Mouse (Mus musculus) kidney, adult 11 months (tissue): ENCODE measurements at regions not wholly inside any gene's neighbourhood (a gene's known extent, or its start where the extent isn't known, plus 50 kb on each side); places are given as distances from the start of the nearest gene placed in this dataset.
A peak's percentile ranks its signal among the peaks of the same experiment; 100 is the strongest.

Experiments used
- DNase-seq: peaks from one replicate; pipeline ENCODE4 v3.0.0; 2022

DNA sequence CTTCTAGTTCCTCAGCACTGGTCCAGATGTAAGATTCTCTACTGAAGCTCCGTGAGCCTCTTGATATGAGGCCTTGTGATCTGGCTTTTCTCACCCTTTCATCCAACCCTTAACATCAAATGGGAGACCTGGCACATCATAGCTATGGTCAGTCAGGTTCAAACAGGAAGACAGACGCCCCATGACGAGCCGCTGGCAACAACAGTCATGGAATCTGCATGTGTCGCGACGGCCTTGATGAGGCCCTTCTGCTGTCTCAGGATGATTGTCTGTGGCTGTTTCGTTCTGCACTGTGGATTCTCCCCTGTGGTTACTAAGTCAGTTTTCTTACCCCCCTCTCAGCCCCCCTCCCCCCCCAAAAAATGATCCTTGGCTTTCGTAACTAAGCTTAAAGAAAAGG is 144.9 kb downstream of the Ndfip2 start:
- no peak for DNase-seq

DNA sequence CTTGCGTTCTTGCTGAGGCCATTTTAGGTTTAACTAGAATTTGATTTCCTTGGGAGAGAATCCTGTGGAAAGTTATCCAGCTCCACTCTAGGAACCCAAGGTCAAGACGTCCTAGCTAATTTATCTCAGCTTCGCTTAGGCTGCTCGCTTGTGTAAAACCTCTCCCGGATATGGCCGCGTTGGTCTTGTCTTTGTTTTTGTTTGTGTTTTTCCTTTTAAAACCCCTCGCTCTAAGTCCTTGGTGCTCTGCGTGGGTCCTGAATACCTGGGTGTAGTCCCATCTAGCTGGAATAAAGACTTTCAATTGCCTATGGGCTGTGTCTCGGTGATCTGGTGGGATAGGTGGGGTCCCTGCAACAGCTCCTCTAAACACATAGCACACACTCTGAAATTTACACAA is 144.2 kb downstream of the Ndfip2 start:
- no peak for DNase-seq

DNA sequence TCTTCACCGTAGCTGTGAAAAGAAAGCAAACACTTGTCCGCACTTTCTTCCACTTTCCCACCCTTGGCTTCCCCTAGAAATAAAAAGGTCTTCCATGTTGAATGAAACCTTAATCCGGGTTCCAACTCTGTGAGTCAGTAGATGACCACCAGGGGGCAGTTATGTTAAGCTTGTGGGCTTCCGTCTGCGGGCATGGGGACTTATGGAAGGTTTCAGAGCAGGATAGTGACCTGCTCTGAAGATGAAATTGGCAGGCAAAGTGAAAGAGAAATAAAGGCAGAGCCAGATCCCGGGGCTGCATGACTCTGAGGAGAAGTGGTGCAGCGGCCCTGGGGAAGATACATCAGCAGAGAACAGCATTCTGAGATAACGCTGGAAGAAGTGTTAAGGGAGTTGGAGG is 139.1 kb downstream of the Ndfip2 start:
- peak; percentile 47 for DNase-seq

DNA sequence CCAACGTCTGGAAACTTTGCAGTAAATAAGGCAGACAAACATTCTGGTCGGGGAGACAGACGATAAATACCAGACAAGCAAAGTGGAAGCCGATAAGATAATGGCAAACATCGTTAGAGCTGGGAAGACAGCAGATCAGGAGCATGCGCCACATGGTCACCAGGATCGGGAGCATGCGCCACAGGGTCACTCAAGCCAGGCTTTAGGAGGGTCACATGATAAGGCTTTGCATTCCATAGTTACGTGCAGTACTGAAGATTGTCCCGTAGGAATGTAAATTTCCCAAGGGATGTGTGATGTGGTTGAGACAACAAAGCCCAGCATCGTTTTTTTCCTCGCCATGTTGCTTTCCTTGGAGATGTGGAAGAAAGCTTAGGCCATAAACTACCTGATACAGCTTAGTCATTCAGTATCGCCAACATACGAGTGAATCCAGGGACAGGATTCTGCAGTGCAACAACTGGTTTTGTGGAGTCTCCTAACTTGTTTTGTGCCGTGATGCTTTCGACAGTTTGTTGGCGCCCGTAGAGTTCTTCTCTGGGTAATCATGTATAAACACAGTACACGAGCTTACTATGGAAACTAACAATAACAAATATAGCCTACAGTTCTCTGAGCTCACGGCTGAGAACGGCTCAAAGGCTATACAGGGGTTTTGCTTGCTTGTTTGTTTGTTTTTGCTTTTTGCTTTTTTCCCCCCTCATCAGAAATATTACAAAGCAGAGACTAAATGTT is 133.9 kb downstream of the Ndfip2 start:
- DNase-seq = no peak

DNA sequence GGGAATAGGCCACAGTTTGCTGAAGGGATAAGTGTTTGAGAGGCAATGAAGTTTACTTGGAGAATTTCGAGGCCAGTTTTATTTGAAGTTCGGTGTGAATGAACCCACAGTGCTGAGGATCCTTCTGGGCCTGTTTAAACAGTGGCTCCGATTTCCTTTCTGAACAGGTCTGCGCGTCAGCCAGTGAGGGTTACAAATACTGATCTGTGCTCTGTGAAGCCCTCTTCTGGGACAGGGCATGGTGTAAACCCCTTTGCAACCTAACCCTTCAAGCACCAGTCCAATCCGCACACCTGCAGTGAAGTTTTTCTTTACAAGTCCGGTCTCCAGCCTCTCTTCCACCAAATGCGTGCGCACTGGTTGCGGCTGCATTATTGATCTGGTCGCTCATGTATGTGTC is 133.1 kb downstream of the Ndfip2 start:
- no peak for DNase-seq

DNA sequence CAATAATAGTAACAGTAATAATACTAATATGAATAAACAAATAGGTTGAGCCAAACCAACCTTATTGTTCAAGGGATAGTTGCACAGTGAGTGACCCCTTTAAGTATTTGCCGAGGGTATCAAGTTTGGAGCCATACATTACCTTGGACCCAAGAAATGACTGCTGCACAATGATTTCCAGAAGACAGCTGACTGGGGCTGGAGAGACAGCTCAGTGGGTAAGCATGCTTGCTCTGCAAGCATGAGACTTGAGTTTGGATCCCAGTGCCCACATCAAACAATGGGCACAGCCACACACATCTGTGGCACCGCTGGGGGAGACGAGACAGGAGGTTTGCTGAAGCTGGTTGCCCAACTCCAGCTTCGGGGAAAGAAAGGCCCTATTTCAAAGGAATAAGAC is 126.7 kb downstream of the Ndfip2 start:
- no peak for DNase-seq

DNA sequence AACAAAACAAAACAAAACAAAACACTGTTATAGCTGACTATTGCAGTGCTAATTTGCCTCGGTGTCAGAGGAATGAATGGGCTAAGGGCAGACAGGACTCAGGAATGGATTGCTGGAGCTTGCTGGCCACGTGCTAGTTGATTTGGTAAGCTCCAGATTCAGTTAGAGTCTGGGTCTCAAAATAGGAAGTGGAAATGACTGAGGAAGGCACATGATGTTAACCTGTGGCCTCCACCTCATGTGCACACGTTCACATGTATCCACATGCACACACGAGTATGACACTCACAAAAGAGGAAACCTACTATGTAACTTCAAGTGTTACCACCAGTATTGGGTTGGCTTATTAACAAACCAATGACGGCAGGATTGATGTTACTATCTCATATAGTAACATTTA is 125.0 kb downstream of the Ndfip2 start:
- DNase-seq = no peak

DNA sequence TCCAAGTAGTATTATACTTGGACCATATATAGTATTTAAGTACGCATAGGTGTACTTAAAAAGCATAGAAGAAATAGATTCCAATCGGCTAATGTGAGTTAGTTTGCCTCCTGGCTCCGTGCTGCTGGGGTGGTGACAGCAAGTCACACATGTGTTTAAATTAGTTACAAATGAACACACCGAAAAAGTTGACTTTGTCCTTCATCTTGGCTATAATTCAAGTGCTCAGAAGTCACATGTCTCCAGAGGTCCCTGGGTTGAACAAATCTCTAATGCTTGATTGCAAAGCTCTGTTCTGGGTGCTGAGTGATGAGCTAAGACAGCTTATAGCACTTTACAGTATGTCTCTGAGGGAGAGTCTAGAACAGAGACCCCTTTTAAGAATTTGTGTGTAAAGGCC is 121.7 kb downstream of the Ndfip2 start:
- no peak for DNase-seq

DNA sequence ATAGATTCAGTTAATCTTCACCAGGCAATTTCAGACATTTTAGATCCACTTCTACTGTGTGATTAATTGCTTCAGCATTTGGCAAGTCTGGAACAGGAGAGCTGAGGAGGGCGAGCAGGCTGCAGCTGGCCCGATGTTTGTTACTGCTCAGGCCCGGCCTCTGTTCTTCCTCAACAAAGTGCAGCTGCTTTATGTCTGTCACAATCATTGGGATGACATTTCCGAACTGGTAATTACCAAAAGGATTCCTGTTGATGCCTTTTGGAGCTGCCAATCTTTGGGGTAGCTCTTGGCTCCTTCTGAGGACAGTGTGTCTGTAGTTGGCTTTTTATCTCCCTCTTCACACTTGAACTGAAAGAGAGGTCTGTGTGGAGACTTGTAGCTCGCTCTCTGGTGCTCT is 119.4 kb downstream of the Ndfip2 start:
- DNase-seq = no peak

DNA sequence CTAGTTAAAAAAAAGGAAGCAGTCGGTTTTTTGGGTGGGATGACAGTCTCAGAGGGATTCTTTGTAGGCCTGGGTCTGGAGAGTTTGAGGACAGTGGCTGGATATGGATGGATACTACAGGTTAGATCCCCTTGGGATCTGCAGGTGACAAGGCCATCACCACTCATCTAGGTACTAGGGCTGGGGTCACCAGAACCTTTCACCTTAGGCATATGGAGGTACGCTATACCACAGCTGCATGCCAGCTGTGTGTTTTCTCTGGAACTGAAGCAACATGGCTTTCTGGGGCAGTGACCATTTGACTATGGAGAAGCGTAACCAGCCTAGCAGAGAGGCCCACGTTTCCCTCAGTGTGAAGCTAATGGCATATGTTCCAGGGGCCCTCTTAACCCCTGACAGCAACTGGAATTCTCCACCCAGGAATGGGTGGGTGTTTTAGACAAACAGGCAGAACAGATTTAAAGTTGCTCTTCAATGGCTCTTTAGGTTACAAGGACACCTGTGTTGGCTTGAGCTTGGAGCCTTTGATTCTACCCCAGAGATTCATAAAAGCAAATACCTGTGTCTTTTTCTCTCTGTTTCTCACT is 118.8 kb downstream of the Ndfip2 start:
- DNase-seq = no peak

DNA sequence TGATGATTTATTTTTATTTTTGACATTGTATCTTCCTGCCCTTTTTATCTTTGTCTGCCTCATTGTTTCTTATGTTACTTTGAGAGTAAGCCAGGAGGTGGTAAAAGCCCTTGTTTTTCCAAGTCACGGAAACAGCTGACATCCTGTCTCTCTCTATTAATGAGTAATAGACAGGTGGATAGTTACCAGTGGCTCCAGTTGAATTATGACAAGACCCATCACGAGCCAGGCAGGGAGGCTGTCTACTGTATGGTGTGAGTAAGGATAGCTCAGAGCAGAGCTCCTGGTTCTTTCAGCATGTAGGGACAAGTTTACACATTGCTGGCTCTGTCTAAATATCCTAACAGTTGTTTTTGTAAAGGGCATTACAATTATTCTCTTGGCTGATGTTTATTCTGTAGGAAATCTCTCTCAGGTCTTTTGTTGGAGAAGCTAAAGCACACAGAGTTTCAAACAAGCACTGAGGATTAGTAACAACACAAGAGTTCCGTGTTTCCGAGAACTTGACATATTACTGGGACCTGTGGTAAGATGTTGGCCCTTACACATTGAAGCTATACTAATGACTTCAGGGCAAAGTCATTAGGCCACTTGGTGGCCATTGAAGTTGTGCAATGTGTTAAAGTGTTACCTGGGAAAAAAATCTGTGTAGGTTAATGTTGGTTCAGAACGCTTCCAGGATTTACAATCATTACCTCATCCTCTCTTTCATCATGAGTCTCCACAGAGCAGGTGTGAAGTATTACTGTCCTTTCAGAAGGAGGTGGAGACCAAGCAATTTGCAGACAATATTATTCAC is 111.5 kb downstream of the Ndfip2 start:
- DNase-seq = peak; percentile 4

DNA sequence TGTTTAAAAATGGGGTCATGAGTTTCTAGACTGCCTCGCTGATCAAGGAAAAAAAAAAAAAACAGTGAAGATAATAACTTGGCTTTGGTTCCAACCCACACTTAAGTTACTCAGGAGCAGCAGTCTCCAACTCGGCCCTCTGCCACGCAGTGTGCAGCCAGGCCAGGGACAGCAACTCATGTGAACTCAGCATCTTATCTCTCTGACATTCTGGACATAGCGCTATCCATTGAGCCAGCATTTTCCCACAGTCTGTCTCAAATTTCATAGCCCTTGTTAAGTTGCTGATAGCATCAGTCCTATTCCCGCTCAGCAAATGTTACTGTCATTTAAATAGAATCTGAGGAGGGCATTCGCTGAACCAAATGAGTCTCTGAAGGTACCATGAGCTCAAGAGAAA is 102.2 kb downstream of the Ndfip2 start:
- no peak for DNase-seq

DNA sequence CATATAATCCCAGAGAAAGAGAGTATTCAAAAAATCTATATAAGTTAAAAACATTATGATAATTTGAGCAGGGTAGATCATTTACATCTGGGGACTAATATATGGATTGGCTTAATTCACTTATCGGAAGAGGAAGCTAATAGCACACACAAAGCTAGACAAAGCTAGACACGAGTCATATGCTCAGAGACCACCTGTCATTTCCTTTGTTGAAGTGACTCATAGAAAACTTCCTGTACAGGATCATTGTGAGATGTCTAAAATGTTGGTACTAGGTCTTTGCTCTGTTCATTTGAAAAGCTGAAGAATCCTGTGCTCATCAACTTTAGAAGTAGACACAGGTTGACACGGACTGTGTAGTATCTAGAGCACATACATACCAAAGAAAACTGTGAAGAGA is 101.5 kb downstream of the Ndfip2 start:
- no peak for DNase-seq
